Mouse (Mus musculus) heart, adult 8-10 months (tissue): ENCODE results near the gene Hoxb8. TPM values are rescaled to one million over a fixed set of nuclear protein-coding genes. Genes with fewer than 3 reads are reported as not detected.

Experiments used
- DNase-seq: peaks from one replicate; pipeline ENCODE4 v3.0.0; 2022; ENCODE audit warnings: low spot score
- total RNA-seq, 4 experiments: library from RNA; stranded (reverse); gene quantifications; 2 replicates each; pipeline ENCODE4 v1.2.4; 2022

The Hoxb8 gene
- total RNA-seq = not detected

DNA sequence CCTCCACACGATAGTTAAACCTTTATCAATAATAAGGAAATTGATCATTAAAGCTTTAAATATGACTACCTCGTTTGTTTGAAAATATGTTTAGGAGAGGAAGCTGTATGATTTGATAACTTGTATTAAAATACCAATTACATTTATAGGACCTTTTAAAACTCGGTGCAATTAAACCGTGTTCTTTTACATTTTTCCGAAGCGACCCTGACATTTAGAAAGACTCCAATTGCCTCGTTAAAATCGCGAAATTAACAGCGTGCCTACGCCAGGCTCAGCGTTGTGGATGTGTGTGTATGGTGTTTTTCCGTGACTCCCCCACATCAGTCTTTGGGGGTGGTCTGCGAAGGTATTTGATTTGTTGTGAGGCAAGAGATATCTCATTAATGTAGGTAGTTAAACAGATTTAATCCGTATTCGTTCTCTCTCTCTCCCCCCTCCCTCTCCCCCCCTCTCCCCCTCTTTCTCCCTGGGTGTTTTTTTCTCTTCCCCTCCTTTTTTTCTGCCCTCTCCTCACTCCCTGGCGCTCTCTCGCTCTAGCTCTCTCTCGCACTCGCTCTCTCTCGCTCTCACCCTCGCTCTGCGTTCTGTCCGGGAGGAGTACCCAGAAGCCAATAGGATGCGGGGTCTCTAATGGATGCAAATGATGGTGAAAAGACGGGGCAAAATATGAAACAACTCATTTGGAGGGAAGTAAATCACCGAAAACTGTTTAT, at the start of gene Hoxb8:
TSS of gene Hoxb8 (plus strand) at position 51 of the 716 bp plus-strand sequence.
- no peak for DNase-seq

DNA sequence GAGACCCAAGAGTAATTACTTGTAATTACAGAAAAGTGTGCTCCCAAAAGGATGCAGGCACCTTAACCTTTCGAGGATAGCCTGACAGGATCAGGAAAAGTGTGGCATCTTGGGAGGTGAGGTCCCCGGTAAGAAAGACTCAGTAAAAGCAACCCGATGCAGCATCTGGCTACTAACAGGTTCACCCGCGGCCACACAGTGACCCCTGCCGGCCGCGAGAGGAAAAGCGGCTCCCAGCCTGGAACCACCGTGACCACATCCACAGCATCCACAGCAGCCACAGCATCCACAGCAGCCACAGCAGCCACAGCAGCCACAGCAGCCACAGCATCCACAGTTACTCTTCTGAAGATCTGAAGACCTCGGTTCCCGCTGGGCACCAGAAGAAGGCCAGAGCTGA, 46.8 kb upstream of the Hoxb8 start:
- peak; percentile 13 for DNase-seq

DNA sequence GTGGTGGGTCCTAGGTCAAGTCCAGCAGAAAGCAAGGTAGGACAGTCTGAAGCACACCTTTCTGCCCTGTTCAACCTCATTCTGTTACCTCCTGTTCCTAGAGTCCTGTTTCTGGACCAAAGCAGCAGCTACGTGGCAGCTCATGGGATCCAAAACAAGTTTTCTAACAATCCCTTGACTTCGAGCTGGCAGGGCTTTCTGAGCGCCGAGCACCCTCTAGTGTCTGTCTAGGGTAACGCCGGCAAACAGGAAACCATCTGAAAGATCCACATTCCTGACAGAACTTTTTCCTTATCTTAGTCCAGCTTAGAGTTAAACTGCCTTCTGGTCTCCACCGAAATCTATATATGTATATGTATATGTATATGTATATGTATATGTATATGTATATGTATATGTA, 41.5 kb upstream of the Hoxb8 start:
- no peak for DNase-seq

DNA sequence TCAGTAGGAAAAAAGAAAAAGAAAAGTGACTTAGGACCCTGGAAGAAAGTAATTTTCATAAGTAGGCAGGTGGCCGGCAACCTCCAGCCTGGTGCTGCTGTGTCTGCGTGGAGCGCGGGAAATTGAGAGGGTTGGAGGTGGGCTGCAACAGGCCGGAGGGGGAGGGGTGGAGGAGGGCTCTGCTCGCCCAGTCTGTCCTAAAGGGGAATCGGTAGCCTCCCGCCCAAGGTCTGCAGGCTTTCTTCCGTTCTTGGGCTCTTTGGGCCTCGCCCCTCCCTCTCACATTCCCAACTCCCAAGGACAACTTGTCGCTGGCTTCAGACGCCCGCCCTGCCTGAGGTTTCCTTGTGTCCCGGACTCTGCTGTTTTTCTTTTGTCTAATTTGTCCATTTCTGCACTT, 30.8 kb upstream of the Hoxb8 start:
- DNase-seq = no peak

DNA sequence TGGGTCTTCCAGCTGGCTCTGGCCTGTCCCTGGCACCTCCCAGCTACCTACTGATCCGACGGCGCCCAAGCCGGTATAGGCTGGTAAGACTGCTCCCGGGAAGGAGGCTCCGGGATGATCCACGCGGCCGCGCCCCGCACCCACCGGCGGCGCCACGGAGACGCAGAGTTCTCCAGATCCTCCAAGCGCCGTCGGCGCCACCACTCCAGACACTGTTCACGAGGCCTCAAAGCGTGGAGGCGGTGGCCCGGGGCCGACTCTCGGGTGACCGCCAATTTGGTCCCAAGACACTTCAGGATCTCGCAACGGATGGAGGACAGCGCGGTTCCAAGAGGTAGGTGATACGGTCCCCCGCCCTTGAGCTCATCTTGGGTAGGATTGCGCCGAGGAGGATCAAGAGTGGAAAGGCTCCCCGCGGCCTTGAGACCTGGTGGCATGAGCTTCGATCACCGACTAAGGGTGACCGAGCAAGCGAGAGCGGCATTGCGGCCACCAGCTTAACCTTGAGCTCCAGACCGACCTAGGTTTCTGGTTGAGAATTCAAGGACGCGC, 30.1 kb upstream of the Hoxb8 start:
- DNase-seq = no peak

DNA sequence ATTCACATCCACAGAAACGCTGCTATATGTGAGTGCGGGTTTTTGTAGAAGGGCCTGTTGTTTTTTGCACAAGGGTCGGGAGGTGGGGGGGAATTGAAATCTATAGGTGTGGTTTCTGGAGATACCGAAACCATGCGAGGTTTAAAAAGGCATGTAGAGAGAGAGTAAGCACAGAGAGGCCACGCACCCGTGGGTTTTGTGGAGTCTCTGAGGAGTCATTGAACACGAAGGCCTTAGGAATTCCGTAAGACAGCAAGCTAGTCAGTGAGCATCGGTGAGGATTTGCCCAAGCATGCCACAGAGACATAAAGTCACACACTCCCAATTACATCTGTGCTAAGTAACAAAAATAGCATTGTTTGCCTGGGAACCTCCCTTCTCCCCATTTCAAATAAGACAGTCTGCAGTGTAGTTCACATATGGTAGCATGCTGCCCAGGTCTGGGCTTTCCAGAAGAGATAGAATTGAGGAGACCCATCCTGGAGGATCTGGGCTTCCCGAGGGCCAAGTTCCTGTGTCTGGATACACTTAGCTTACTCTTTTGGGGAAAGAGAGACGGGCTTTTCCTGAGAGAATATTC, 29.1 kb upstream of the Hoxb8 start:
- DNase-seq = no peak

DNA sequence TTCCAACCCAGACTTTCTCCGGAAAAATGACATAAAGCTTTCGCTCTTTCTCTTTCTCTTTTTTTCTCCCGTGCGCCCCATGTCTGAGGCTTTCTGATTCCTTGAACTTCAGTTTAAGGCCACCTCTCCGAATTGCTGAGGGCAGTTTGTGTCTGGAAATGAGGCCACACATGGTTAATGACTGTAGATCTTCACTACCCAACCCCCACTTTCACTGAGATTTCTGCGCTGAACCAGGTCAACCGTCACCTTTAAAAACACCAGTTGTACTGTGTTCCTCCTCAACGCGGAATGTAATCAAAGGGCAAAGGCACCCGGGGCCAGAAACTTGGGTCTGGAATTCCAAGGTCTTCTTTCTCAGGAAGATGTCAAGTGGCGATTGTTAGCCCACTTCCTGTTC, 27.5 kb upstream of the Hoxb8 start:
- DNase-seq = no peak

DNA sequence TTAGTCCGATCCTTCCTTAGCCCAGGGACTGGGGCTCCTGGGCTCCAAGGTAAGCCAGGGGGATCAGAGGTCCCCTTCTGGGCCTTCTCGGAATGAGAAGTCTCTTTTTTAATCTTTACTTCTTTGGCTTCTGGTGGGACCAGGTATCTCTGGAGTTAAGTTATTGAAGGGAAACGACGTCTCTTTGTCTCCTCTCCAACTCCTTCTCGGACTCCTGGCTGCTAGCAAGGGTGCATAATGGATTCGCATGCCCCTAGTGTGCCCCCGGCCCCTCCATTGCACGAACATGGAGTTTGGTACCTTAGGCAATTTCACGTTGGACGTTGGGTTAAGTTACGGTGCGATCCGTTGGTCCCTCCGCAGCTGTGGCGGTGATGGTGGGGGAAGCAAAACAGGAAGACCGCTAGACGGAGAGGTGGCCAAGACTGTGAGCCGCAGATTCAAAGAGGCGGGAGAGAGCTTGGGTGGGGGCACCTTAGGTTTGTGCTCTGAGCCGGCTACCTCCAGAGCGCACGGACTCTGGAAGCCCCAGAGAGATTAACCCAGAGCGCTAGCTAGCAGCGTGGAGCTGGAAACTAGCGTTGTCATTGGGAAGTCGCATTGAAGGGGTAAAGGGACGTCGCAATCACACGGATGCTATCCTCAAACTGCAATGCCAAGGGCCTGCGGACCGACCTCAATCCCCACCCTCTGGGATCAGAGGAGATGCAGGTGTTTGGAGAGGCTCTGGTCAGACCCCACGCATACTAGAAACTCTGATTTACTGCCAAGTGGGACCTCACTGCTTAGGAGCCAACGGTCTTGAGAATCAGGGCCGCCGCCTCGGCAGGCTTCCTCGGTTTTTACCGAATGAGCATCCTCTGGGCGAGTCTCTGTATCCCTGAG, 26.4 kb upstream of the Hoxb8 start:
- no peak for DNase-seq

DNA sequence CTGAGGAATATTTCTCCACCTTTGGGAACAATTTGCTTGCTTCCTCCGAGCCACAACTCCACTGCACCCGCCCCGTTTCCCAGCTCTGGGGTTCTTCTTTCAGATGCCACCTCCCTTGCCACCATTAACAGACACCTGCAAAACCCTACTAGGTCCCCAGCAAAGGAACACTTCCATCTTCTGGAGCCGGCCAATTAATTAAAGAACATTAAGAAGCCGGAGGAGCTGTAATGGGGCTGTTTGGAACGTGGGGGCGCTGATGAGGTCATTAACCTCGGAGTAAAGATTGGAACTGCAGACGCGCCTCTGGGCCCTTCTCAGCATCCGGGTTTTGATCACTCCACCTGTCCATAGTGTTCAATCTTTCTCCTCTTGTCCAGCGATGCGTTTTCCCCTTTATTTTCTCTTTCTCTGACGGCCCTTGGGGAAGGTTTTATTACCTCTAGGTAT, 25.7 kb upstream of the Hoxb8 start:
- no peak for DNase-seq

DNA sequence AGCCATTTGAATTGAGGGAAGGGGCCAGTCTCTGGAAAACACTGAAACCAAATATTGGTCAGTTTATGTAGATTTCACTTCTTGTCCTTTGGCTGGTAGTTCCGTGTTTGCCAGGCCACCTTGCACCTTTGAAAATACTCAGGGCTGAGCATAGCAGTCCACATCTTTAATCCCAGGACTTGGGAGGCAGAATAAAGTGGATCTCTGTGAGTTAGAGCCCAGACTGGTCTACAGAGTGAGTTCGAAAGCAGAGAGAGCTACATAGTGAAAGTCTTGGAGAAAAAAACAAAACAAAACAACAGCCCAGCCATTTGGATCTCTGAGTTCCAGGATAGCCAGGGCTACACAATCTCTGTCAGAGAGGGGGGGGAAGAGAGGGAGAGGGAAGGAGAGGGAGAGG, 24.6 kb upstream of the Hoxb8 start:
- no peak for DNase-seq

DNA sequence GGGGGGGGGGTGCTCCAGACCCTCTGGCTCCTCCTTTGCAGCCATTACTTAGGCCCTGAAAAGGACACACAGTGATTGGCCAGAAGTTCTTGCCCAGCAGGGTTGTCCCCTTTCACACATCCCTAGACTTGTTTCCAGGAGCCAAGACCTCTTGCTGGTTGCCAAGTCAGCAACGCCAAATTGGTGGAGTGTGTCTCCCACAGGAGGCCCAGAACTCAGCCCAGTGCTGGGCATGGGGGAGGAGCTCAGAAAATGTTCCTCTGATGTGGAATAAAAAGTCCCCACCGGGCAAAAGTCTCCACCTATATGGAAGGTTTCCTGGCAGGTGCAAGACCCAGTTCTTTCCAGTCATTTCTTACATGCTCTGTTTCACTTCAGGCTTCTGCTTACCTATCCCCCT, 22.7 kb upstream of the Hoxb8 start:
- DNase-seq = no peak

DNA sequence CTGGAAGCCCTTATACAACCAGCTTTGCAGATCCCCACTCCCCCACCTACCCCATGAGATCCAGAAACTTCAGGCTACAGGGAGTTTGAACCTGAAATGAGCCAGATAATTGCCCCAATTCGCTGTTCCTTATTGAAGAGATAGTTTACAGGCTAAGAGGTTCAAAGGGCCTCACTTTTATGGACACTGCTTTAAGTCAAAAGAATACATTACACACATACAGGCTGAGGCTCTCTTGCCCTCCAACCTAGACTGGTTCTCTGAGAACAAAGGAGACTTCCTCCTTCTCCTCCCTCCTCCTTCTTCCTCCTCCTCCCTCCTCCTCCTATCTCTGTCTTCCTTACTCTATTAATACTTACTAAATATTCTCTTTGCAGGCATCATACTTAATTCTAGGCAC, 22.2 kb upstream of the Hoxb8 start:
- no peak for DNase-seq

DNA sequence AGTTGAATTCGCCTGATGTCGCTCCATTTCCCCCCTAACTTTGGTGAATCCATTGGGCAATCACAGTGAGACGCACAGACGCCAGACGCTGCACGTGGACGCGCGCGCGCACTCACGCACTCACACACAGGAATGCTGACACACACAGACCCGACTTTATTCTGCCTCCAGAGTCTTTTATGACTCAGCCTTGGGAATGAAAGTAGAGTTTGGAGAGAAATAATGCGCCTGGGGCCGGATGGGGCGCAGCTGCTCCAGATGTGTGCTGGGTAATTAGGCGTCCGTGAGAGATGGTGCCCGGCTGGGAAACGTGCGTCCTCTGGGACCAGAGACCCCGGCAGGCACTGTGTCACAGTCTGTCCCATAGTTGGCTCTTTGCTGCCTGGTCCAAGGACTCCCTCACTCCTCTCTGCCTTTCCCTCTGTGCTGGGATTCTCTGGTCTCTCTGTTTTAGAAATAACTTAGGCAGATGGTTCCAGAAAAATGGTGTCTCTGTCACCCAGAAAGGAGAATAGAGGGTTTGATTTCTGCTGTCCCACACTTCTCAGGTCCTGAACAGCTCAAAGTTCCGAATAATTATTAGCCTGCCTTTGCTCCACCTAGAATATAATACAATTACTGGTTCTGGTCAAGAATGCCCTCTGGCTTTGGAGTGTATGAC, 21.3 kb upstream of the Hoxb8 start:
- DNase-seq = no peak

DNA sequence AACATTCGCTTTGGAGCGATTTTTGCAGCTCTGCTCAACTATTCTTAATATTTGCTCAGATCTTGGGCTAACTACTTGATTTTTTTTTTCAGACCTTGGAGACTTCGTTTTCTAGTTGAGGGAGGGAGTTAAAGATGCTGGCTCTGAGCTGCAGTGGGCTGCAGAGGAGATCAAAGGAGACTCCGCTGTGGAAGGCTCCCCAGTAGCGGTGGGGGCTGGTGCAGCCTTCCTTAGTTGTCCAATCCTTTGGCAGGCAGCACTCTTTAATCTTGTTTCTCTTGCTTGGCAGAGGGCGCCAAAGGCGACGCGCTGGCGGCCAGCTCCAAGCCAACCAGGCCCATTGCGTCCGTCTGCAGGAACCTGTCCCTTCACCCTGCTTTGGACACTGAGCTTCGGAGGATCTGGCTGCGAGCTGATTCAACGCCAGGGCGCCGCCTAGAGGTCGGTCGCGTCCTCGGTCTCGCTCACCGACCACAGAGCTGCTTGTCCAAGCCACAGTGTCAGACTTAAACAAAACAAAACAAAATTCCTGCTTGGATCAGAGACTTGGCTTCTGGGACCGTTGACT, 20.3 kb upstream of the Hoxb8 start:
- DNase-seq = no peak

DNA sequence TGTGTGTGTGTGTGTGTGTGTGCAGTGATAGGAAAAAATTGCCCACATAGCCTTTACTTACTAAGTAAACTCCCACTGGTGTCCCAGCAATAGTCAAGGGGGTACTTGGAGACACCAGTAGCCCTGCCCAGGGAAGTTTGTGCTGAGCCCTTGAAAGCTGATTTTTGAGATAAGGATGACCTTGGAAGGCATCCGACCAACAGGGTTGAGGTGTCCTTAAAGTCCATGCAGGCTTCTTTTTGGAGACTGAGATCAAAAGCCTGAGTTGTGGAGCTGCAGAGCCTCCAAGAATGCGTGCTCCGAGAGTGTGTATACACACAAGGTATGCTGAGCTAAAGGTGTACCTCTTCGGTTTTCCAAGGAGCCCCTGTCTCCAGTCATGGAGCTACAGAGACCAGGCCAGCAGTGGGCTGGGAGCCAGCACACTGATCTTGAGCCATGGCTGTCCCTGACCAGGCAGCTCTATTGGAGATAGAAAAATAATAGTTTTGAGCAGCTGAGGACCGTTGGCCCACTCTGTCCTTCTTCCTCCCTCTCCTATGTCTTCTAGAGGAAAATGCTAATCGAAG, 19.4 kb upstream of the Hoxb8 start:
- no peak for DNase-seq

DNA sequence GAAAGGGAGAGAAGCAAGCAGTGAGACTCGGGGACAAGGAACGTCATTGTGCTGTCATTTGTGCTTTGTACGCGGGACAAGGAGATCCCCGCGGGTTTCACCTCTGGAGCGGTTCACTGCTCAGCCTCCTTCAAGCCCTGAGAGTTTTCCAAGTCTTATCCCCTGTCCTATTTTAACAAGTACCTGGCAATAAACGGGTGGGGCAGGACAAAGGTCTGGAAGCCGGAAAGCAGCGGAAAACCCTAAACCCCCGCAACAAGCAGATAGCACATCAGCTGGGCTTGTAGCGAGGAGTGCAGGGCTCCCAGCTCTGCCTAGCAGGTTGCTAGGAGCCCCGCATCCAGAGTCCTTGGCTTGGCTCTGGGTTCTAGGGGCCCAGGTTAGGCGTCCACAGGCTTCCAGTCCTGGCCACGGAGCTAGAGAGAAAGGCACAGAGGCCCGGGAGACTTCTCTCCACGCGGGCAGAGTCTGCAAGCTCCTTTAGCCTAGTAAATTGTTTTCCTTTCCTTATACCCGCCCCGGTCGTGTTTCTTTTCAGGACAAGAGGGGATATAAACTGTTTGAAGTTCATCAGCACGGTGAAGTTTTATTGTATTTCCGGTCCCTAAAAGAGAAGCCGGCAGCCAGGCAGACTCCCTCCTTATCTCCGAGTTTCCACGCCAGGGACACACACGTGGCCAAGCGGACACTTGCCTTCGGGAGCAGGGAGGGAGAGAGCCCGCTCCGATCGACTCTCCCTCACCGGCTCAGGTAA, 17.9 kb upstream of the Hoxb8 start:
- DNase-seq = no peak

DNA sequence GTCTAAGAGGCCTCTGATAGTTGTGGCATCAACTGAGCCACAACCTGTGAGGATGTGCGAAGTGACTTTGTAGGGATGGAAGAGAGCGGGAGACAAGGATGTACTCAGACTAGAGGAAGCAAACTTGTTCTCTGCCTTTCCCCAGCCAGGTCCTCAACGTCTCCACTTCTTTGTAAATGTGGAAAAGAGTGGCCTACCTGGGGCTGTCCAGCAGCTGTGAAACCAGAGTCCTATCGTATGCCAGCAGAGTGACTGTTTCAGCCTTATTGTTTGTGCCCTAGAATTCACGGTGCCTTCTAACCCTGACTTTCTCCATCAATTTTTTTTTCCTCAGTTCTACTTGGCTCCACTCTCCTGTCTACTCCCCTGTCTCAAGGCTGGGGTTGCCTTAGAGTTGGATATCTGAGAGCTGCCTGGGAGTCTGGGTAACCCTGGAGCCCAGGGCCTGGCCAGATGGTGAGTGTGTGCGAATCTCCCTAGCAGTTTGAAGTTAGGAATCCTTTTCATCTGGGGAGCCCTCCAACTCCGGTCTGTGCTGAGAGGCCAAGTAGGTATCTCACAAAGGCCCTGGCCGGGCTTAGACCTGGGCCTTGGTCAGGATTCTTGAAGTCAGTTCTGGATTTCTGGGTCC, 17.2 kb upstream of the Hoxb8 start:
- DNase-seq = no peak

DNA sequence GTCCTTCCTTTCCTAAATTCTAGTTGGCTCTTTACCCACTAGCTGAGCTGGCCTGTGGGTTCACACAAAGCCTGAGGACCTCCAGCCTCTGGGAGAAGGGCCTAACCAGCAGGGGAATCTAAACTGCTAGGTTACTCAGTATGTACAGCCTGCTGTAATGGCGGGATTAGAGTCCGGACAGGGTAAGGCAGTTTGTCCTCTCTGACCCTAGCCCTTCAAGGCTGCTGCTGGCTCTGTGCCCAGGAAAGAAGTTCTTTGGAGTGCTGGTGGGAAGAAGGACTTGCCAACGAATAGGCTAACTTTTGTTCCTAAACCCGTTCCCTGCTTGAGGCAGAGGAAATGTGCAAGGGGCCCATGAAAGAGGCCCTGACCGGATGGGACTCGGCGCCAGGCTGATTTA, 15.8 kb upstream of the Hoxb8 start:
- DNase-seq = no peak

DNA sequence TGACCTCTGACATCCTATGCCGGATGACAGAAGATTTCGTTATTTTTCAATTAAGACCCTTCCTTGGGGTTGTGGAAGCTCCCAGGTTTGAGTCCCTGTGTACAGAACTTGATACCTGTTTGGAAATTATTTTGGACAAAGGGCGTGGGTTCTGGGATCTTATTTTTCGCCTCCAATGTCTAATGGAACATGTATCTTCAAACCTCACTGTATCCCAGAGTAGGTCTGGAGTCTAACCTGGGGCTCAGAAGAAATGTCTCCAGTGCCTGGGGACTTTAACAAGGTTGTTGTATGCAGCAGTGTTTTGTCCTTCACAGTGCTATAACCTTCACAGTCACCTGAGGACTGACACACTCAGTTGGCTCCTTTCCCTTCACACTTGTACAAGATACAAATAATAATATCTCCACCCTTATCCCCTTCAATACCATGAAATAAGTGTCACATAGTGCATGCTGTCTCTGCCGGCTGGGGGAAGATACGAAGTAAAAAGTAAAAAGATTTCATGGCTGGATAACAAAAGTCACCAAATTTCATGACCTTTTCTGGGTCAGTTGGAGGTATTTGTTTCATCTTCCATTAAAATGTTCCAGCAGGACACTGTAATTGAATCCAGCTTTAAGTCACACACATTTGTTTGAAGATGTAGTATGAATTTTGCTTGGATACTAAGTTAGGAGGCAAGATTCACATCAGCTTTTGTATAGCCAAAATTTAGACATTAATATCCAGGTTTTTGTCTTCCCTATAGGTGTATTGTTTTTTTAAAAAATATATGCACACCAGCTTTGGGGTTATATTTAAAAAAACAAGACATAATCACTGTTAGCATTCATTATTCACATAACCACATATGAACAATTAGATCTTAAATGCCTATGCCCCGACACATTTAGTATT, 14.4 kb upstream of the Hoxb8 start:
- no peak for DNase-seq
